Mouse (Mus musculus): Measurements from ENCODE around the gene Sec14l1. TPM values are rescaled to one million over a fixed set of nuclear protein-coding genes. Genes with fewer than 3 reads are reported as not detected.

Gene Sec14l1
- total RNA-seq, 4 experiments from 2014 or later: 42.6 to 56.1 (median 50.7) TPM

Small RNAs within 50 kb of the gene (microRNA-seq; reads per million reads assigned to microRNA genes)
- gene Gm24323 (not detected), gene Mir6516 (26.6 reads per million, percentile 27 among the genes with 10 or more reads in this experiment)

Other genes starting within 250 kb of the Sec14l1 start
- not detected for gene Mgat5b, start 196.3 kb upstream of the Sec14l1 start, total RNA-seq (2022)
- 10 to 100 TPM in 2 of 4 experiments, 1 to 10 TPM in 2; 5.7 to 16.2 (median 12.4) TPM for gene Sept9, start 84.5 kb downstream of the Sec14l1 start, total RNA-seq (2022)